Mouse (Mus musculus): ENCODE data around the gene Gpr50. TPM values are rescaled to one million over a fixed set of nuclear protein-coding genes. Genes with fewer than 3 reads are reported as not detected.

Gene Gpr50
- polyA plus RNA-seq (2016; fragmentation: Nextera tagmentation; extraction: Ambion mirVana): 0.16 and 3.5 TPM in 2 replicates

DNA sequence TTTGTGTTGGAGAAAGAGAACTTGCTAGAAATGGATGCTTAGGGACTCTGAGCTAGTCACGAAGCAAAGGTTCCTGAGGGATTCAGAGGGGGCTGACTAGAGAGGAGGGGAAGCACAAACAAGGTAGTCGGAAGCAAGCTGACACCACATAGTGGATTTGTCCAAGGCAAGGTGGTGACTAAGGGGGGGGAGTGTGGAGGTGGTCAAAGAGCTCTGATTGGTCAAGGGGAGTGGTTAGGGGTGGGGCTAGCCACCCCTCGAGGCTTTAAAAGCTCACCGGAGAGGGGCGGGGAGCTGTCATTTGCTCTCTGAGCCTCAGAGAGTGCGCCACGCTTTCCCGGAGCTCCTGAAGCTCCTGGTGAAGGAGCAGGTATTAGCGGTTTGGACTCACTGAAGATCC lies at the start of gene Gpr50:
Gene Gpr50, plus strand, starts transcription at position 294 of the 400 bp plus-strand sequence.
- 0 out of 2 replicates have a peak, but pooled peaks cover 2% of the 10 kb centered on the region for H3K4me1 ChIP-seq
- peaks cover 100% of the 10 kb centered on the region for H3K27me3 ChIP-seq (ENCODE audit: low read depth, poor library complexity, severe bottlenecking)
- H3K9me3 ChIP-seq (replicated peaks): peaks cover 5% of the 10 kb centered on the region; the same call in 1 of the 2 replicates
- no peak within 1 kb of the TSS for H3K27ac ChIP-seq
- no peaks in the 10 kb centered on the region for H3K36me3 ChIP-seq
- WGBS: 9% methylated on average over 9 of the region's 9 CpGs
- H3K4me3 ChIP-seq: peak within 1 kb of the TSS; percentile 49
- DNase-seq (ENCODE audit: low spot score): peak; percentile 33

DNA sequence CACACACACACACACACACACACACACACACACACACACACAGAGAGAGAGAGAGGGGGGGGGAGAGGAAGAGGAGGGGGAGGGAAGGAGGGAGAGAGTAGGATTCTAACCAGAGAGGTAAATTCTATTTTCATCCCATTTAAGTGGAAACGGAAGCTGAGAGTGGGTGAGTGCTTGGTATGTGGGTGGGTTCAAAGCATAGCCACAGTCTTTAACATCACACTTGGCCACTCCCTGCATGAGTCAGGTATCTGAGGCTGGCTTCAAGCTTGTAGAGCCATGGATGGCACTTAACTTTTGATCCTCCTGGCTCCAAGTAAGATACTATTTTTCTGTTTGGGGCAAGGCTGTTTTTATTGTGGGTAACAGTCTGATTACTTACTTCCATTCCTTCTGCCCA lies 41.2 kb upstream of the Gpr50 start:
- H3K27me3 ChIP-seq (ENCODE audit: low read depth, poor library complexity, severe bottlenecking): 0 out of 2 replicates have a peak, but pooled peaks cover 6% of the 10 kb centered on the region
- 62% methylated on average over 1 of the region's 1 CpGs for WGBS

DNA sequence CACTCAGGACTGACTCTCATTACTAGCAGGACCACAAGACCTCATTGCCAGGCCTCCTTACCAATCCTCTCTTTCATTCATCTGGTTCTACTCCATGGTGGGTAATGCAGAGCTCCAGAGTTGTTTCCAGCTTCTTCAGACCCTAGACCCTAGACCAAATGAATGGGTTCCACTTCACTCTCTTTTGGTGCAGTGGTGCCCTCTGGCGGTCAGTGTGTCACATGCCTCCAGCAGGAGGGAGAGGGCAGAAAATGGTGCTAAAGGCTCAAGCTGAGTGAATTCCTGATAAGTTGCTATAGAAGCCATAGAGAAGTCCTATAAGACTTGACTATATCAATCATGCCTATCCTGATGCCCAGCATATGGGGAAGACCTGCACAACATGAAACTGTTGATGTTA lies 39.6 kb upstream of the Gpr50 start:
- H3K9me3 ChIP-seq (replicated peaks): no peaks in the 10 kb centered on the region
- DNase-seq (ENCODE audit: low spot score): peak; percentile 49
- H3K4me3 ChIP-seq: no peak overlapping the region
- H3K27ac ChIP-seq: no peak overlapping the region
- H3K4me1 ChIP-seq: no peaks in the 10 kb centered on the region
- H3K36me3 ChIP-seq: no peaks in the 10 kb centered on the region
- WGBS: 20% methylated on average over 1 of the region's 1 CpGs
- 0 out of 2 replicates have a peak, but pooled peaks cover 2% of the 10 kb centered on the region for H3K27me3 ChIP-seq (ENCODE audit: low read depth, poor library complexity, severe bottlenecking)

More for the DNA sequence above, 41.2 kb upstream of the Gpr50 start:
- Histone ChIP-seq H3K36me3 (no peaks in the 10 kb centered on the region), H3K9me3 (replicated peaks) (no peaks in the 10 kb centered on the region), H3K27ac (no peak overlapping the region), H3K4me3 (no peak overlapping the region), H3K4me1 (no peaks in the 10 kb centered on the region)
- DNase-seq (ENCODE audit: low spot score): no peak

DNA sequence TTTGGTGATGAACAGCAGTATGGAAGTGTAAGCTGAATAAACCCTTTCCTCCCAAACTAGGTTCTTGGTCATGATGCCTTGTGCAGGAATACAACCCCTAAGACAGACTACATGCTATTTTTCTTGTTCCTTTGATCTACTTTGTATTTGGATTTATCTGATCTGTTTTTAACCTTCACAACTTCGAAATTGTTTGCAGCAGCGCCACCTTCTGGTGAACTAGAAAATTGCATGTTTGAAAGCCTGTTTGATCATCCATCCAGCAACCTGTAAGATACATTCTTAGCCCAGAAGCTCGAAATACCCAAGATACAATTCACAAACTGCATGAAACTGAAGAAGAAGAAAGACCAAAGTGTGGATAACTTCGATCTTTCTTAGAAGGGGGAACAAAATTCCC lies 35.2 kb upstream of the Gpr50 start:
- Histone ChIP-seq H3K36me3 (no peaks in the 10 kb centered on the region), H3K9me3 (replicated peaks) (no peaks in the 10 kb centered on the region), H3K27me3 (ENCODE audit: low read depth, poor library complexity, severe bottlenecking) (no peaks in the 10 kb centered on the region), H3K4me3 (no peak overlapping the region), H3K27ac (no peak overlapping the region), H3K4me1 (no peaks in the 10 kb centered on the region)
- WGBS: 19% methylated on average over 4 of the region's 4 CpGs
- DNase-seq (ENCODE audit: low spot score): peak; percentile 53

DNA sequence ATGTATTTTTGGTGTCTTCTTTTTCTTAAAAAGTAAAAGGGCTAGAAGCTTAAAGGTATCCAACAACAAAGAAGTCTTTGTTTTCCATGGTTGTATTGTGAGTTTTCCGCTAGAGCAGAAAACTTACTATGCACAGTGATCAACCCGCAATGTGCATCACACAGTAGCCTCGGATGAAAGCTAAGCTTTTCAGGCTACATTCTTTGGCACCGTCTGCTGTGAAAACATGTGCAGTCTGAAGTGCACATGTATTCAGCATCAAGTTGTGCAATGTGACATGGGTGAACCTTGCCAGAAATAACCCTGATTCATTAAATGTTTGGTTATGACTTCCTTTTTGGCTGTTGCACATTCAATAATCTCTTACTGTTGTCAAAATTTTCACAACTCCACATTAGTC lies 32.8 kb upstream of the Gpr50 start:
- 90% methylated on average over 4 of the region's 4 CpGs for WGBS
- DNase-seq (ENCODE audit: low spot score): no peak
- Histone ChIP-seq H3K36me3 (no peaks in the 10 kb centered on the region), H3K27ac (no peak overlapping the region), H3K9me3 (replicated peaks) (no peaks in the 10 kb centered on the region), H3K27me3 (ENCODE audit: low read depth, poor library complexity, severe bottlenecking) (0 out of 2 replicates have a peak, but pooled peaks cover 4% of the 10 kb centered on the region), H3K4me1 (no peaks in the 10 kb centered on the region), H3K4me3 (no peak overlapping the region)

DNA sequence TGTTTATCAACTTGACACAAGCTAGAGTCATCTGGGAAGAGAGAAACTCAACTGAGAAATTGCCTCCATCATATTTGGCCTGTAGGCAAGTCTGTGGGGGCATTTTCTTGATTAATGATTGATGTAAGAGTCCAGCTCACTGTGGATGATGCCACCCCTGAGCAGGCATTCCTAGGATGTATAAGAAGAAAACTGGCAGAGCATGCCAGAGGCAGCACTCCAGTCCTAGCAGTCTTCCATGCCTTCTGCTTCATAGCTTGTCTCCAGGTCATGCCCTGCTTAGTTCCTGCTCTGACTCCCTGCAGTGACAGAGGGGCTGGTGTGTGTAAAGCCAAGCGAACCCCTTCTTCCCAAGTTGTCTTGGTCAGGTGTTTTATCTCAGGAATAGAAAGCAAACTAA lies 32.3 kb upstream of the Gpr50 start:
- Histone ChIP-seq H3K4me1 (no peaks in the 10 kb centered on the region), H3K36me3 (no peaks in the 10 kb centered on the region), H3K27ac (no peak overlapping the region), H3K9me3 (replicated peaks) (no peaks in the 10 kb centered on the region), H3K4me3 (no peak overlapping the region), H3K27me3 (ENCODE audit: low read depth, poor library complexity, severe bottlenecking) (0 out of 2 replicates have a peak, but pooled peaks cover 4% of the 10 kb centered on the region)
- 64% methylated on average over 1 of the region's 1 CpGs for WGBS
- no peak for DNase-seq (ENCODE audit: low spot score)

DNA sequence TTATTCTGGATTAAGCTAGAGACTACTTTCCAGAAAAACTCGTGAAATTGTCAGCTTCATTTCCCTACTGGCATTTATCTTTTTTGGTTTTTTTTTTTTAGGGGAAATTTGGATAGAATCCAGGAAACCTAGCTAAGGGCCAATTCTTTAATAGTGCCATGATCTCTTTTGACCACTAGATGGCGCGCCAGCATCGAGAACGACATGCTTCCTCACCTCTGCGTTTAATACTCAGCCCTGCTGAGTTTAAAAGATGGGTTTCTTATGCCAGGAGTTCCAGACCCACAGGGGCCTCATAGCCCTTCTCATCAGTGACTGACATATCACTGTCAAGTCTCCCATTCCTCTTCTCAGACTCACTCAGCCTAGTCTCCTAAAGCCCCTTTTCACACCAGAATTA lies 15.5 kb upstream of the Gpr50 start:
- Histone ChIP-seq H3K36me3 (no peaks in the 10 kb centered on the region), H3K27me3 (ENCODE audit: low read depth, poor library complexity, severe bottlenecking) (peaks cover 28% of the 10 kb centered on the region; the same call in 1 of the 2 replicates), H3K9me3 (replicated peaks) (no peaks in the 10 kb centered on the region), H3K4me1 (no peaks in the 10 kb centered on the region), H3K27ac (no peak overlapping the region), H3K4me3 (no peak overlapping the region)
- DNase-seq (ENCODE audit: low spot score): peak; percentile 49
- 0% methylated on average over 6 of the region's 6 CpGs for WGBS

DNA sequence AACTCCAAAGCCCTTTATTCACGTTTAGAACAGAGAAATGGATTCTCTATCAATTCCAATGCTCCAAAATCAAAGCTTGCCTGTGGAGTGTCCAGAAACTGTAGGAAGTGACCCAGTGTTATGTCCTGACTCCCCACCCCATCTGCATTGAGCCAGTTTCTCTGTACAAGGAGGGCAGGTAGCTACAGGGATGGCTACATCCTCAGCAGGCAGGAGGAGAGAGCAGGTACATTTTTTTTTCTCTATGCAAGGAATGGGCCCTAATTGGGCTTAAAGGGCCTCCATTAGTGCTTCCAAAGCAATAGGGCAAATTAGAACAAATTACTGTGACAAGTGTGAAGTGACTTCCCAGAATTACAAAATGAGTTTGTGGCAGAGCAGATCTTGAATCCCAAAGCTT lies 15.0 kb upstream of the Gpr50 start:
- Histone ChIP-seq H3K9me3 (replicated peaks) (no peaks in the 10 kb centered on the region), H3K4me1 (no peaks in the 10 kb centered on the region), H3K36me3 (no peaks in the 10 kb centered on the region), H3K27me3 (ENCODE audit: low read depth, poor library complexity, severe bottlenecking) (peaks cover 28% of the 10 kb centered on the region; the same call in 1 of the 2 replicates), H3K27ac (no peak overlapping the region), H3K4me3 (no peak overlapping the region)
- no peak for DNase-seq (ENCODE audit: low spot score)
- 0% methylated on average over 1 of the region's 1 CpGs for WGBS

DNA sequence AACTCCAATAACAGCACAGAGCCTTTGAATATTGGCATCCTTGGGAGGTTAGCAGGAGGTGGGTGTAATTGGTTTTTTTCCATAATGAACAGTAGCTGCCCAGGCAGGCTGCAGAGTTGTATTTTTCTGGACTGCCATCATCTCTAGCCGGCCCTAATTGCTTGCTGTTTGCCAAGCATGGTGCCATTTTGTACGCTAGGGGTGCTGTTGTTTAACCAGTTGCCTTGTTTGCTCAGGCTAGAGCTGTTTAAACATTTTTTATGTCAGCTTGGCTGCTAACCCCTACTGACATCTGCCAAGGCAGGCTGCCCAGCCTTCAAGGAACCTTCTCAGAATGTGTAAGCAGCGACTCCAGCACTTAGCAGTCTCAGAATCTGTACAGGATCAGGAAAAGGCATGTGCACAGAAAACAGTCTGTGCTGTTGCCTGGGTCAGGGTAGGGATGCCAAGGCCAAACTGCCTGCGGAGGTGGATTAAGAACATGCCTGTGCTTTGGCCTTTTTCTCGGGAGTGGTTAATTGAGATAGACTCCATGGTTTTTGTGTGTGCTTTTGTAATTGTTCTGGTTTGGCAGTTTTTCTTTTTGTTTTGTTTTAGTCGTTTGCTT lies 14.5 kb upstream of the Gpr50 start:
- Histone ChIP-seq H3K36me3 (no peaks in the 10 kb centered on the region), H3K9me3 (replicated peaks) (no peaks in the 10 kb centered on the region), H3K27me3 (ENCODE audit: low read depth, poor library complexity, severe bottlenecking) (peaks cover 28% of the 10 kb centered on the region; the same call in 1 of the 2 replicates), H3K27ac (no peak overlapping the region), H3K4me3 (no peak overlapping the region), H3K4me1 (no peaks in the 10 kb centered on the region)
- DNase-seq (ENCODE audit: low spot score): peak; percentile 36
- 50% methylated on average over 6 of the region's 6 CpGs for WGBS

DNA sequence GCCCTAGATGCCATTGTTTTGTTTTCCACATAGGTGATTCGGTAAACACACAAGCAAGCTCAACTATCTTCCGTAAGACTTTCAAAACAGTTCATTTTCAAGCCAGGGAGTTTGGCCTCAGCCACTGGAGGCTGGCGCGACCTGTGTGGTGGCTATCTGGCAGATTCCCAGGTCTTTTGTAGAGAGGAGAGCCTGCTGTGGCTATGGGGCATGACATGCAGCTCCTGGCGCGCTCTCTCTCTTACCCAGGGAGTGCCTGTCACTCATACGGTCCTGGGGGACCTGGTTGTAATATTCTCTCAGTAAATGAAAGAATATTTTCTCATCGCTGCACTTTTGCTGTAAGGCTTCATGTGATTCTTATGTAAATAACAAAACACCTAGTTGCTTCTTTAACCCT lies 13.5 kb upstream of the Gpr50 start:
- H3K9me3 ChIP-seq (replicated peaks): no peaks in the 10 kb centered on the region
- H3K4me3 ChIP-seq: no peak overlapping the region
- WGBS: 47% methylated on average over 8 of the region's 8 CpGs

DNA sequence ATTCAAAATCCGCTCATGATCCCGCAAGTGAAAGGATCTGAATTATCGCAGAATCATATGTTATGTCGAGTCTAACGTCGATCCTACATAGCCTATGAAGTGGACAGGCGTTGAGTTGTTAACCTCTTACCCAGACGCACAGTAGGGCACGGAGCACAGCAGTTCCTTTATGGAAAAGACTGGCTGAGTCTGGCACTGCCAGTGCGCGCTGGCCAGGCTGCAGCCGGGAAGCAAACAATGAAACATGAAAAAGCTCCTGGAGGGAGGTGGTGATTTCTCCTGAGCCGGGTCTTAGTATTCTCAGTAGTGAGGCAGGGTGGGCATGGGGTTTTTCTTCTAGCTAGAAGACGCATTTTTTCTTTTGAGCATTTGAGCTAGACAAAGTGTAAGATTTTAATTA lies 1.7 kb upstream of the Gpr50 start:
- no peak for DNase-seq (ENCODE audit: low spot score)
- Histone ChIP-seq H3K27me3 (ENCODE audit: low read depth, poor library complexity, severe bottlenecking) (peaks cover 98% of the 10 kb centered on the region), H3K27ac (no peak overlapping the region), H3K4me1 (0 out of 2 replicates have a peak, but pooled peaks cover 2% of the 10 kb centered on the region), H3K36me3 (no peaks in the 10 kb centered on the region), H3K9me3 (replicated peaks) (peaks cover 5% of the 10 kb centered on the region; the same call in 1 of the 2 replicates), H3K4me3 (peak overlapping the region; percentile 29; the same call in 1 of the 2 replicates)
- 16% methylated on average over 14 of the region's 14 CpGs for WGBS

More for the DNA sequence above, 13.5 kb upstream of the Gpr50 start:
- H3K4me1 ChIP-seq: no peaks in the 10 kb centered on the region
- peaks cover 24% of the 10 kb centered on the region; the same call in 1 of the 2 replicates for H3K27me3 ChIP-seq (ENCODE audit: low read depth, poor library complexity, severe bottlenecking)
- no peak for DNase-seq (ENCODE audit: low spot score)
- no peak overlapping the region for H3K27ac ChIP-seq
- H3K36me3 ChIP-seq: no peaks in the 10 kb centered on the region

DNA sequence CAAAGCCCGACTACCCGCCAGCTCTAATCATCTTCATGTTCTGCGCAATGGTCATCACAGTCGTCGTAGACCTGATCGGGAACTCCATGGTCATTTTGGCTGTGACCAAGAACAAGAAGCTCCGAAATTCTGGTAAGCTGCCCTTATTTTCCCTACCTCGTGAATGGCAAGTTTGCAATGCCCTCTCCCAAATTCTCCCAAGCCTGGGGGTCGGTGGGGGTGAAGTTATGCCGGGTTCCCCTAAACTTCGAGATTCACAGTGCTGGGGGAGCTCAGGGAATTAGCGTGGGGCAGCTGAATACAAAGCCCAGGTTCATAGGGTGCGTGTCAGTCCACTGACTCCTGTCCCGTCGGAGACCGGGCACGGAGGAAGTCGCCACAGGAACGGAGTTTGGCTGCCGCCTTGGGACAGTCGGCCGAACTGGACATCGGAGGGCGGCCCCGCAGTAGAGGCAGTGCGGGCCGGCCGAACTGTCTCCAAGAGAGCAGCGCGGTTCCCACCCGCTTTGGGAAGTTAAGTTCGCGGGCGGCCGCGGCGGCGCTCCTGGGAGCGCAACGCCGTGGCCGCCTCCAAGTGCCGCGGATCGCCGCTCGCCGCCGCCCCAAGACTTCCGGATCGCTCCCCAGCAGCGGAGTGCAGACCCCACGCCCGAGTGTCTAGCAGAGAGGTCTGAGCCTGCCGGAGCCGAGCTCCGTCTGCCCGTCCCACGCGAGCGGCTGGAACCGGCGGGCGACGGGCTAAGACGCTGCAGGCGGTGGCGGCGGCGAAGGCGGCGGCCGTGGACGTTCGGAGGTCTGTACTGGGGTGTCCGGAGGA lies 612 bp downstream of the Gpr50 start:
- WGBS: 8% methylated on average over 75 of the region's 76 CpGs
- peaks cover 100% of the 10 kb centered on the region for H3K27me3 ChIP-seq (ENCODE audit: low read depth, poor library complexity, severe bottlenecking)
- no peaks in the 10 kb centered on the region for H3K36me3 ChIP-seq
- DNase-seq (ENCODE audit: low spot score): no peak
- H3K9me3 ChIP-seq (replicated peaks): peaks cover 5% of the 10 kb centered on the region; the same call in 1 of the 2 replicates
- H3K4me1 ChIP-seq: 0 out of 2 replicates have a peak, but pooled peaks cover 2% of the 10 kb centered on the region
- peak overlapping the region; percentile 49 for H3K4me3 ChIP-seq
- H3K27ac ChIP-seq: no peak overlapping the region

DNA sequence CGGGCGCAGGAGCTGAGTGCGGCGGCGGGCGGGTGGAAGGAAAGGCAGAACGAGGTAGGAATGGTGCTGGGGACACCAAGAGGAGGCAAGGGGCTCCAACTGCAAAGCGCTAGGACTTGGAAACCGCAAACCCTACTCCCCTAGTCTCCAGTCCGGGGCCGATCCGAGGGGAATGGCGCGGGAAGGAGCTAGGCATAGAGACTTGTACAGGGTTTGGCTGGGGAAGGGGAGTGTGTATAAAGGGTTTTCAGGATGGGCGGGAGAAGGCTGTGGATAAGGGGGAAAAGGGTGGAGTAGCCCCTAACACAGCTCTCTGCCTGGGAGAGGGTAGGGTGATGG lies 1.2 kb downstream of the Gpr50 start:
- Histone ChIP-seq H3K4me3 (peak overlapping the region; percentile 49), H3K36me3 (no peaks in the 10 kb centered on the region), H3K4me1 (0 out of 2 replicates have a peak, but pooled peaks cover 2% of the 10 kb centered on the region), H3K27ac (no peak overlapping the region), H3K9me3 (replicated peaks) (peaks cover 5% of the 10 kb centered on the region; the same call in 1 of the 2 replicates), H3K27me3 (ENCODE audit: low read depth, poor library complexity, severe bottlenecking) (peaks cover 100% of the 10 kb centered on the region)
- WGBS: 14% methylated on average over 15 of the region's 15 CpGs
- peak; percentile 48 for DNase-seq (ENCODE audit: low spot score)
